Mouse (Mus musculus) left cerebral cortex, postnatal 36 days (tissue): ENCODE data around the gene Rhoc. TPM values are rescaled to one million over a fixed set of nuclear protein-coding genes. Genes with fewer than 3 reads are reported as not detected.
"Not testable (repeated sequence)": the region's sequence is repeated elsewhere in the genome, so short reads cannot be mapped to it uniquely, and the experiment has no call there.

Experiments used
- DNase-seq, 2 experiments: peaks; one replicate each; pipeline ENCODE4 v3.0.0; 2021 to 2022; ENCODE audit warnings: low spot score in 2 of 2, mixed read lengths in 1 of 2
- intact Hi-C: fragments of 180-260 bp; cut with DNase I; formaldehyde crosslinking; loops from one replicate; pipeline ENCODE4 v1.15.1; 2025
- total RNA-seq, 2 experiments: library from RNA; stranded (reverse); gene quantifications; 2 replicates each; pipeline ENCODE4 v1.2.3; 2021

Gene Rhoc
- total RNA-seq, 2 experiments from 2014 or later, result 24.4 to 29.0 TPM

- intact Hi-C loops, result no loop called here
- DNase-seq, result no peak
These were observed 17.4 kb downstream of the Rhoc start for GRCm38 (mm10) chr3:104805539-104805938.

GRCm38 (mm10) chr3:104811752-104812151, 23.6 kb downstream of the Rhoc start:
- no peak for DNase-seq
- intact Hi-C loops, result no loop called here

GRCm38 (mm10) chr3:104812254-104812653, 24.1 kb downstream of the Rhoc start:
- no peak for DNase-seq
- intact Hi-C loops, result no loop called here

- DNase-seq, intact Hi-C loops: not testable (repeated sequence)
These were observed 25.1 kb downstream of the Rhoc start for GRCm38 (mm10) chr3:104813227-104813626.

GRCm38 (mm10) chr3:104814746-104815145, 26.6 kb downstream of the Rhoc start:
- intact Hi-C loops, result no loop called here
- no peak for DNase-seq

GRCm38 (mm10) chr3:104815346-104815745, 27.2 kb downstream of the Rhoc start:
- intact Hi-C loops, result no loop called here
- no peak for DNase-seq

GRCm38 (mm10) chr3:104816130-104816529, 28.0 kb downstream of the Rhoc start:
- intact Hi-C loops, result no loop called here
- no peak for DNase-seq

- intact Hi-C loops, result no loop called here
- peak; percentile 44 to 51 for DNase-seq
These were observed 29.4 kb downstream of the Rhoc start for GRCm38 (mm10) chr3:104817481-104817990.

GRCm38 (mm10) chr3:104817991-104818748, 30.0 kb downstream of the Rhoc start, which contains the start of gene Mov10:
Mov10 (minus strand) TSS chr3:104818563.
- intact Hi-C loops, result no loop called here
- peak; percentile 34 to 48 for DNase-seq

GRCm38 (mm10) chr3:104818749-104819134, 30.6 kb downstream of the Rhoc start:
- no peak for DNase-seq
- intact Hi-C loops, result no loop called here

GRCm38 (mm10) chr3:104820426-104820825, 32.3 kb downstream of the Rhoc start:
- DNase-seq, result no peak
- intact Hi-C loops, result no loop called here

- intact Hi-C loops, result no loop called here
- no peak for DNase-seq
These were observed 34.2 kb downstream of the Rhoc start for GRCm38 (mm10) chr3:104822413-104822812.

GRCm38 (mm10) chr3:104835797-104836196, 47.6 kb downstream of the Rhoc start:
- DNase-seq, result no peak
- intact Hi-C loops, result no loop called here

GRCm38 (mm10) chr3:104841049-104841448, 52.9 kb downstream of the Rhoc start:
- no peak for DNase-seq
- intact Hi-C loops, result no loop called here

Other genes starting within 250 kb of the Rhoc start
- 10 to 100 TPM; 19.2 to 26.8 TPM for gene Slc16a1, start 149.7 kb upstream of the Rhoc start, total RNA-seq
- 1 to 10 TPM in 1 of 2 experiments, under 1 TPM in 1; 0.54 to 1.2 TPM for gene Ppm1j, start 7.3 kb upstream of the Rhoc start, total RNA-seq
- gene Fam19a3, start 6.5 kb upstream of the Rhoc start, total RNA-seq, result under 1 TPM in 1 of 2 experiments, not detected in 1; 0.07 TPM
- 10 to 100 TPM in 1 of 2 experiments, 1 to 10 TPM in 1; 4.9 to 14.3 TPM for gene Mov10, start 30.2 kb downstream of the Rhoc start, total RNA-seq
- 10 to 100 TPM; 33.9 to 38.2 TPM for gene St7l, start 75.6 kb downstream of the Rhoc start, total RNA-seq
- 10 to 100 TPM; 31.9 to 47.9 TPM for gene Capza1, start 76.1 kb downstream of the Rhoc start, total RNA-seq
- gene Wnt2b, start 173.5 kb downstream of the Rhoc start, total RNA-seq, result 1 to 10 TPM; 2.4 TPM